Mouse (Mus musculus) midbrain, embryonic 12.5 days (tissue): Measurements from ENCODE around the gene Smyd3. TPM values are rescaled to one million over a fixed set of nuclear protein-coding genes. Genes with fewer than 3 reads are reported as not detected.

Experiments
- ATAC-seq: fragments of 200-750 bp; cut with Nextera tagmentation; 2 replicates; pipeline ENCODE4 v1.8.0; 2017; ENCODE audit warnings: low read depth, moderate TSS enrichment, moderate library complexity; ENCODE audit not compliant: low FRiP score
- H3K27ac ChIP-seq: fragments of 300-500 bp; sonication (generic); replicated peaks from 2 replicates; pipeline ENCODE4 v1.5.1; 2016; ENCODE audit warnings: mild to moderate bottlenecking
- H3K27me3 ChIP-seq: fragments of 300-500 bp; sonication (generic); 2 replicates; pipeline ENCODE4 v1.6.1; 2016; ENCODE audit warnings: mild to moderate bottlenecking
- H3K36me3 ChIP-seq: fragments of 300-500 bp; sonication (generic); 2 replicates; pipeline ENCODE4 v1.6.1; 2016
- H3K4me1 ChIP-seq: fragments of 300-500 bp; sonication (generic); 2 replicates; pipeline ENCODE4 v1.6.1; 2016
- H3K4me2 ChIP-seq: fragments of 300-500 bp; sonication (generic); replicated peaks from 2 replicates; pipeline ENCODE4 v1.6.1; 2016; ENCODE audit warnings: mild to moderate bottlenecking, moderate library complexity
- H3K4me3 ChIP-seq: fragments of 300-500 bp; sonication (generic); 2 replicates; pipeline ENCODE4 v1.5.1; 2016; ENCODE audit warnings: mild to moderate bottlenecking
- H3K9ac ChIP-seq: fragments of 300-500 bp; sonication (generic); replicated peaks from 2 replicates; pipeline ENCODE4 v1.6.1; 2016; ENCODE audit warnings: mild to moderate bottlenecking, moderate library complexity
- H3K9me3 ChIP-seq: fragments of 300-500 bp; sonication (generic); 2 replicates; pipeline ENCODE4 v1.6.1; 2016; ENCODE audit warnings: mild to moderate bottlenecking
- WGBS: fragments of 180-500 bp; shearing (Covaris S2); methylation state at CpG from one replicate; pipeline ENCODE4 v1.1.7; 2016; 5-methylcytosine and 5-hydroxymethylcytosine counted together
- polyA plus RNA-seq: library from polyadenylated mRNA; unstranded; fragments of >200 nt; fragmentation: Nextera tagmentation; extraction: Ambion mirVana; gene quantifications from 2 replicates; pipeline ENCODE4 v1.2.1, GENCODE M21; 2016

Gene Smyd3
- polyA plus RNA-seq, 1 experiment from 2014 or later = 14.3 TPM

- H3K9ac ChIP-seq = no peak overlapping the region
- H3K4me2 ChIP-seq = no peak overlapping the region
- ATAC-seq = no peak
- no peaks in the 10 kb centered on the region for H3K4me1 ChIP-seq
- no peaks in the 10 kb centered on the region for H3K27me3 ChIP-seq
- H3K4me3 ChIP-seq = no peak overlapping the region
- WGBS = 81% methylated on average over 5 of the region's 5 CpGs
- H3K36me3 ChIP-seq = no peaks in the 10 kb centered on the region
- no peaks in the 10 kb centered on the region for H3K9me3 ChIP-seq
- no peak overlapping the region for H3K27ac ChIP-seq
Measured at GRCm38 (mm10) chr1:179400835-179401234, 117.0 kb downstream of the Smyd3 start.

- WGBS = 90% methylated on average over 4 of the region's 4 CpGs
- no peak overlapping the region for H3K4me2 ChIP-seq
Measured at GRCm38 (mm10) chr1:179398639-179399038, 119.2 kb downstream of the Smyd3 start.

GRCm38 (mm10) chr1:179386237-179386975 is 131.4 kb downstream of the Smyd3 start:
- H3K4me3 ChIP-seq = no peak overlapping the region
- H3K4me1 ChIP-seq = no peaks in the 10 kb centered on the region
- H3K36me3 ChIP-seq = no peaks in the 10 kb centered on the region
- no peak overlapping the region for H3K27ac ChIP-seq
- no peaks in the 10 kb centered on the region for H3K9me3 ChIP-seq
- no peak overlapping the region for H3K4me2 ChIP-seq
- H3K9ac ChIP-seq = no peak overlapping the region
- WGBS = 49% methylated on average over 15 of the region's 15 CpGs
- H3K27me3 ChIP-seq = no peaks in the 10 kb centered on the region
- 0 out of 2 replicates have a peak, but pooled peaks have one; percentile 30 for ATAC-seq

More at GRCm38 (mm10) chr1:179398639-179399038, 119.2 kb downstream of the Smyd3 start:
- Histone ChIP-seq H3K9me3 (no peaks in the 10 kb centered on the region), H3K27ac (no peak overlapping the region), H3K4me3 (no peak overlapping the region), H3K27me3 (no peaks in the 10 kb centered on the region), H3K4me1 (no peaks in the 10 kb centered on the region), H3K36me3 (no peaks in the 10 kb centered on the region), H3K9ac (no peak overlapping the region)
- ATAC-seq = no peak

GRCm38 (mm10) chr1:179385691-179386090 is 132.2 kb downstream of the Smyd3 start:
- Histone ChIP-seq H3K4me1 (no peaks in the 10 kb centered on the region), H3K4me3 (no peak overlapping the region), H3K9me3 (no peaks in the 10 kb centered on the region), H3K36me3 (no peaks in the 10 kb centered on the region), H3K4me2 (no peak overlapping the region), H3K27me3 (no peaks in the 10 kb centered on the region), H3K9ac (no peak overlapping the region), H3K27ac (no peak overlapping the region)
- ATAC-seq = no peak
- WGBS = 94% methylated on average over 7 of the region's 7 CpGs

DNA sequence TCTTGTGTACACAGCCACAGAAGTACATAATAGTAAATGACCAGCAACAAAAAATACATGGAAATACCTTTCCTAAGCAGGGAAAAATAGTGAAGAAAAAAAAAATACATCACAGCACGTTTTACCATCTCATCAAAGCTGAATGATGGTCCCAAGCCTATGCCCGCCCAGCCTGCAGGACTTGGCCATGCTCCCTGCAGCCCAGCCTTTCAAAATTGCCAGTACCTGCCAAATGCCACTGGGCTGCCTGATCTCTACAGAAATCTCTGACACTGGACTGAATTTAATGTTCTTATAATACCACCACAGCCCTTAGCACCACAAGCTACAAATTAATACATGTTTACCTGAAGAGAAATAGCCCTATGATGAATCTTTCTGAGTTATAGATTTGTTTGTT is 133.5 kb downstream of the Smyd3 start:
- WGBS = 65% methylated on average over 2 of the region's 2 CpGs
- no peaks in the 10 kb centered on the region for H3K9me3 ChIP-seq
- ATAC-seq = no peak

GRCm38 (mm10) chr1:179378102-179378501 is 139.7 kb downstream of the Smyd3 start:
- H3K27me3 ChIP-seq = no peaks in the 10 kb centered on the region
- no peak overlapping the region for H3K4me2 ChIP-seq
- no peaks in the 10 kb centered on the region for H3K9me3 ChIP-seq
- H3K4me3 ChIP-seq = no peak overlapping the region
- no peak for ATAC-seq
- 80% methylated on average over 4 of the region's 4 CpGs for WGBS
- no peaks in the 10 kb centered on the region for H3K4me1 ChIP-seq
- H3K36me3 ChIP-seq = no peaks in the 10 kb centered on the region
- no peak overlapping the region for H3K27ac ChIP-seq
- H3K9ac ChIP-seq = no peak overlapping the region

More for the DNA sequence above, 133.5 kb downstream of the Smyd3 start:
- no peaks in the 10 kb centered on the region for H3K27me3 ChIP-seq
- H3K9ac ChIP-seq = no peak overlapping the region
- no peak overlapping the region for H3K27ac ChIP-seq
- no peak overlapping the region for H3K4me3 ChIP-seq
- H3K4me2 ChIP-seq = no peak overlapping the region
- H3K4me1 ChIP-seq = no peaks in the 10 kb centered on the region
- H3K36me3 ChIP-seq = no peaks in the 10 kb centered on the region

DNA sequence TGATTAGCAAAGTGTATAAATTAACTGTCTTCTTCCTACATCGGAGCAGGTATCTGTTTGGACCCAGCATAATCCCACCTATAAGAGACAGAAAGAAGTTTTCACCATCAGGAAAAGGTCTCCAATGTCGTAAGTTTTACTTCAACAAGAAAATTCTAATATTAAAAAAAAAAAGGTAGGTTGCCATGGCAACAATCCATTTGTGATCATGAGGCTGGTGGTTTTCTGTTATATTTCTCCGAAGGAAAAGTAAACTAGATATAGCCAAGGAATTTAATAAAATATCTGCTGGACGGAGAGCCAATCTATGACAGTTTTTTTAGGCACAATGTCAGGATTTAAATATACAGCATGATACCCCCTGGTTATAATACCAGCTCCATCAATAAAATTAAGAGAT is 142.9 kb downstream of the Smyd3 start:
- H3K4me2 ChIP-seq = no peak overlapping the region
- H3K27ac ChIP-seq = no peak overlapping the region
- no peak overlapping the region for H3K9ac ChIP-seq
- no peak overlapping the region for H3K4me3 ChIP-seq
- no peaks in the 10 kb centered on the region for H3K36me3 ChIP-seq
- 86% methylated on average over 4 of the region's 4 CpGs for WGBS
- ATAC-seq = no peak
- no peaks in the 10 kb centered on the region for H3K9me3 ChIP-seq
- no peaks in the 10 kb centered on the region for H3K27me3 ChIP-seq
- no peaks in the 10 kb centered on the region for H3K4me1 ChIP-seq

DNA sequence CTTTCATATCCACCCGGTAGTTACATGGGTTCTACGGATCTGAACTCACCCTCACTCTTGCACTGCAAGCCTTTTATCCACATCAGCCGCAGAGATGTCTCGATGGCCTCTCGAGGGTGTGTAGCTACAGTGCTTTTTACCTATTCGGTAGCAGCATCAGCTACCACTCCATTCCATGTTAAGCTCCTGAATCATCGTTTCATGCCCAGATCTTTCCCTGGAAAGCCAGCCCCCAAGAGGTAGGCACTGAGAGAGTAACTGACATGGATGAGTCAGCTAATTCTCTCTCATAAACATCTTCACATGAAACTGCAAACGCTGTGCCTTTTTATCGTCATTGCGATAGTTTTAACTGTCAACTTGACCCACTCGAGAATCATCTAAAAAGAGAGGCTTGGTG is 143.9 kb downstream of the Smyd3 start:
- no peak overlapping the region for H3K4me3 ChIP-seq
- H3K9ac ChIP-seq = no peak overlapping the region
- ATAC-seq = no peak
- no peaks in the 10 kb centered on the region for H3K9me3 ChIP-seq
- H3K4me2 ChIP-seq = no peak overlapping the region
- 96% methylated on average over 11 of the region's 11 CpGs for WGBS
- H3K27me3 ChIP-seq = no peaks in the 10 kb centered on the region
- H3K27ac ChIP-seq = no peak overlapping the region
- no peaks in the 10 kb centered on the region for H3K36me3 ChIP-seq
- no peaks in the 10 kb centered on the region for H3K4me1 ChIP-seq

GRCm38 (mm10) chr1:179371191-179371590 is 146.7 kb downstream of the Smyd3 start:
- Histone ChIP-seq H3K4me2 (no peak overlapping the region), H3K27ac (no peak overlapping the region), H3K9me3 (no peaks in the 10 kb centered on the region), H3K36me3 (no peaks in the 10 kb centered on the region), H3K4me3 (no peak overlapping the region), H3K9ac (no peak overlapping the region), H3K27me3 (no peaks in the 10 kb centered on the region), H3K4me1 (no peaks in the 10 kb centered on the region)
- no peak for ATAC-seq
- WGBS = 87% methylated on average over 3 of the region's 3 CpGs

DNA sequence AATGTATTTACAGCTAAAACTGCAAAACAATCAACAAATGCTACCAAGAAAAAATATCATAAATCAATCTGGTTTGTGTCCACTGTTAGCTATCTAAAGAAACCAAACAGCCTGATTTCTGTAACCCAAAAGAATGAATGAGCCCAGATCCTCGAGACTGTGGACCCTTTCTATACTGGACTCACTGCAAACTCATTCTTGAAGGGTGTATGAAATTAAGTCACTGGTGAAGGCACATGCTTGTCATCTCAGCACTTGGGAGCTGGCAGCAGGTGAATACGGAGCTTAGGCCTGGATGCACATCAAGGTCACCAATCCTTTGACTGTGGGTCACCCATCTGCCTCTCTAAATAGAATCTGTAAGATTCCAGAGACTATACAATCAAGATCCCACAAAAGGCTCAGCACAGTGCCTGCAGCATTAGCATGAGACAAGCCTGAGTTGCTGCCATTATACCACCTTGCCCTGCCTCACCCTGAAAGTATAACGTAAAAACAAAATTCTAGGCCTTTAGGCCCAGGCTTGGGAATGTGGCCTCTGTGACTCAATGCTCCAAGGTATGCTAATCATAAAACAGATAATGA is 149.3 kb downstream of the Smyd3 start:
- Histone ChIP-seq H3K9ac (no peak overlapping the region), H3K4me3 (no peak overlapping the region), H3K27ac (no peak overlapping the region), H3K36me3 (no peaks in the 10 kb centered on the region), H3K4me2 (no peak overlapping the region), H3K9me3 (no peaks in the 10 kb centered on the region), H3K27me3 (no peaks in the 10 kb centered on the region), H3K4me1 (no peaks in the 10 kb centered on the region)
- WGBS = 63% methylated on average over 3 of the region's 3 CpGs
- no peak for ATAC-seq

- Histone ChIP-seq H3K4me1 (no peaks in the 10 kb centered on the region), H3K4me3 (no peak overlapping the region), H3K36me3 (no peaks in the 10 kb centered on the region), H3K4me2 (no peak overlapping the region), H3K9me3 (no peaks in the 10 kb centered on the region), H3K27me3 (no peaks in the 10 kb centered on the region), H3K9ac (no peak overlapping the region), H3K27ac (no peak overlapping the region)
- WGBS = 73% methylated on average over 8 of the region's 8 CpGs
- ATAC-seq = no peak
Measured at GRCm38 (mm10) chr1:179361481-179362466, 156.1 kb downstream of the Smyd3 start.

DNA sequence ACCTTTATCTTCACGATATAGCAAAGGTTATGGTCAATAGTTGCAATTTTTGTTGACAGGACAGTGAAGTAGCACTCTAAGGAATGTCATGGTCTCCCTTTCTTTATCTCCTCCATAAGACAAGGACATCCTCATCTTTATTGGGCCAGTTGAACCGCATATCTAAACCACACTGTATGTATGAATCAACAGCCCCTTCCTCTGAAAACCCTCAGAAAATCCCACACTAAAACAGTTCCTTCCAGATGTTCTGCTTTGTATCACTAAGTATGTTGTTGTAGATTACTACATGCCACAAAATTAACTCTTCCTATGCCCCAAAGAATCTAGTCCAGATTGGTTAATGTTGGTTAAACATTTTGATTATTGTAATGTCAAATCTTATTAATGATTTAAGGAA is 160.7 kb downstream of the Smyd3 start:
- Histone ChIP-seq H3K4me1 (no peaks in the 10 kb centered on the region), H3K9me3 (no peaks in the 10 kb centered on the region), H3K4me2 (no peak overlapping the region), H3K36me3 (no peaks in the 10 kb centered on the region), H3K9ac (no peak overlapping the region), H3K27me3 (no peaks in the 10 kb centered on the region), H3K4me3 (no peak overlapping the region), H3K27ac (no peak overlapping the region)
- 90% methylated on average over 2 of the region's 2 CpGs for WGBS
- no peak for ATAC-seq
